Mouse (Mus musculus) Muller cell, postnatal 12 days (primary cell): ENCODE measurements around the gene Ccnb2.
"Not testable (repeated sequence)": the region's sequence is repeated elsewhere in the genome, so short reads cannot be mapped to it uniquely, and the experiment has no call there.

Experiments used
- DNase-seq: peaks from one replicate; pipeline ENCODE4 v3.0.0-alpha.2; 2015; ENCODE audit errors: inconsistent ontology term

The Ccnb2 gene

GRCm38 (mm10) chr9:70421257-70422056, at the start of gene Ccnb2:
TSS of gene Ccnb2 (minus strand) at chr9:70421547.
- peak; percentile 87 for DNase-seq

GRCm38 (mm10) chr9:70463091-70463490, 41.7 kb upstream of the Ccnb2 start:
- DNase-seq, result not testable (repeated sequence)

- DNase-seq, result no peak
These were observed 31.0 kb upstream of the Ccnb2 start for GRCm38 (mm10) chr9:70452371-70452770.

GRCm38 (mm10) chr9:70449072-70449471, 27.7 kb upstream of the Ccnb2 start:
- DNase-seq, result no peak

- no peak for DNase-seq
These were observed 18.6 kb upstream of the Ccnb2 start for GRCm38 (mm10) chr9:70439959-70440358.

GRCm38 (mm10) chr9:70422661-70423060, 1.3 kb upstream of the Ccnb2 start:
- no peak for DNase-seq

GRCm38 (mm10) chr9:70416412-70416811, 4.9 kb downstream of the Ccnb2 start:
- DNase-seq, result no peak

GRCm38 (mm10) chr9:70413038-70413437, 8.3 kb downstream of the Ccnb2 start:
- DNase-seq, result no peak

- no peak for DNase-seq
These were observed 10.7 kb downstream of the Ccnb2 start for GRCm38 (mm10) chr9:70410668-70411067.

GRCm38 (mm10) chr9:70409743-70410142, 11.6 kb downstream of the Ccnb2 start:
- DNase-seq, result no peak

- DNase-seq, result no peak
These were observed 12.6 kb downstream of the Ccnb2 start for GRCm38 (mm10) chr9:70408791-70409190.

GRCm38 (mm10) chr9:70406596-70406995, 14.8 kb downstream of the Ccnb2 start:
- no peak for DNase-seq

GRCm38 (mm10) chr9:70401937-70402539, 19.3 kb downstream of the Ccnb2 start:
- DNase-seq, result no peak

GRCm38 (mm10) chr9:70396083-70396482, 25.3 kb downstream of the Ccnb2 start:
- no peak for DNase-seq

- DNase-seq, result no peak
These were observed 25.7 kb downstream of the Ccnb2 start for GRCm38 (mm10) chr9:70395617-70396016.

GRCm38 (mm10) chr9:70392563-70392907, 28.8 kb downstream of the Ccnb2 start:
- peak; percentile 43 for DNase-seq

- DNase-seq, result no peak
These were observed 29.4 kb downstream of the Ccnb2 start for GRCm38 (mm10) chr9:70391660-70392562.

GRCm38 (mm10) chr9:70391042-70391441, 30.3 kb downstream of the Ccnb2 start:
- DNase-seq, result no peak

- peak; percentile 76 for DNase-seq
These were observed 31.8 kb downstream of the Ccnb2 start for GRCm38 (mm10) chr9:70389548-70389947.

GRCm38 (mm10) chr9:70387410-70388119, 33.8 kb downstream of the Ccnb2 start:
- DNase-seq, result no peak

GRCm38 (mm10) chr9:70384958-70385728, 36.2 kb downstream of the Ccnb2 start:
- no peak for DNase-seq
